Mouse (Mus musculus) embryo, embryonic 11.5 days (tissue): Measurements from ENCODE around the gene Rps21.

Experiments
- DNase-seq: peaks from one replicate; pipeline ENCODE4 v3.0.0-alpha.2; 2012; ENCODE audit warnings: low read depth, low spot score

Gene Rps21

DNA sequence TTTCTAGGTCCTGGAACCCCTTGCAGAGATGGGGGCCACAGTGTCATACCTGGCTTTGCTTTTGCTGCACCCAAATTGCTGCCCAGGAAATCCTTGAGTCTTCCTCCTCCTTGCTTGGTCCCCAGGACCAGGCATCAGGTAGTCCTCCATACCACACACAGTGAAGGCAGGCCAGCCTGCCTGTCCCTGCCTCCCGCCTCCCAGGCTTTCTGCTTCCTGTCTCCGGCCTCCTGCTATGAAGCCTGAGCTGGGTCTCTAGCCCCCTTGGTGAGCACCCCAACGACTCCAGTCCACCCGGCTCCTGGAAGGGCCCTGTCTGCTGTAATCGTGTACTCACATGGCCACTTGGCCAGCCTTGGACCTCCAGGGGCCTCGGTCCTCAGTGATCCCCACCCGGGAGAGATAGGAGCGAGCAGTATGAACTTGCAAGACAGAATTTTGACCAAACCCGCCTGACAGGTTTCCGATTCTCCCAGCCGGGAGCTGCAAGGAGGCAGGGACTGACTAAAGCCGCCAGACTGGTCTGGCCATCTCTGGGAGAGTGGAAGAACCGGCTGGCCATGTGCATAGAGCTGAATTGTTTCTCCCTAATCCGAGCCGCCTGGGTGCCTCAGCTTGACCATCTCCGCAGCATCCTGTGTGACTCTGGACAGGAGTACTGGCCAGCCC, 32.4 kb downstream of the Rps21 start, which contains the start of gene Rbbp8nl:
Gene Rbbp8nl, minus strand, starts transcription at position 440 of the 669 bp plus-strand sequence.
- DNase-seq, result no peak

DNA sequence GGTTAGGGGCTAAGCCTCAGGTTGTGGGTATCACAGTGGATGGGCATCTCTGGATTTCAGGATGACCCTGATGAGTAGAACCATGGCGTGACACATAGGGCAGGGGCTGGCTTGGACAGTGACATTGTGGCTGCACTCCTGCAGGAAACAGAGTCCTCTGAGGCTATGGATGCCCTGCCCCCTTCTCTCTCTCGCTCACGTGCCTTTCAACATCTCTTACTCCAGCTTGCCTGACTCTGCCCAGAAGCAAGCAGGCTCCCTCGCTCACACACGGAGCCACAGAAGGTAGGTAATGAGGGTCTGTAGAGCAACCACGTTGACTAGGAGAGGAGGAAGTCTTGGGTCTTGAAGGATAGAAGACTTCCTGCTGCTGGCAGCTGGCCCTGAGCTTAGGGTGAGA, 33.3 kb downstream of the Rps21 start:
- DNase-seq, result no peak

DNA sequence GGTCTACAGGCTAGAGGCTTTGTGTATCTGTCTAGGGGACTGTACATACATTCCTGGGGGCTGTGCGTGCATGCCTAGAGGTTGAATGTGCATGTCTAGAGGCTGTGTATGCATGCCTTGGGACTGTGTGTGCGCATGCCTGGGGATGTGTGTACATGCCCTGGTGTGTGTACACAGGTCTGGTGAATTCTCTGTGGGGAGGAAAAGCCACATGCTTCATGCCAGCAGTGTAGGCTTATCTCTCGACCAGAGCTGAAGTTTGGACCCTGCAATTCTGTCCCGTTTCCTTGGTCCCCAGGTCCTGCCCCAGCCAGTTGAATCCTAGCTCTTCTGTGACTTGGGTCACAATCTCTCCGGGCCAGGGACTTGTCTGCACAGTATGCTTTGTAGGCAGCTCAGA, 34.4 kb downstream of the Rps21 start:
- DNase-seq, result no peak

DNA sequence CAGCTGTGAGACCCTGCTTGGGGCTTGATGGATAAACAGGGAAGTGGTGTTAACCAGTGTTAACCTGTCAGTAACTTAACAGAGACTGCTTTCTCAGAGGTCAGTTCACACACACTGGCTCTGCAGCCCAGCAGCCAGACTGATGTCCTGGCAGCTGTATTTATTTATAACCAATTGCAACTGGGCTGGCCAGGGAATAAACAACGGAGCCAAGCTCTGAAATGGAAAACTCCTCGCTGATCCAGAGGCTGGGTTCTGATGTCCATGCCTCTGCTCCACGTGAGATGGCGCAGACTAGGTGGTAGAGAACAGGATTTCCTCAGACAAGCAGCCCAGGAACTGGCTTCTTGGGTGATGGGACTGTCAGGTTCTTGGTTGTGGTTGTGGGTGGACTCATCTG, 34.8 kb downstream of the Rps21 start:
- DNase-seq, result no peak

DNA sequence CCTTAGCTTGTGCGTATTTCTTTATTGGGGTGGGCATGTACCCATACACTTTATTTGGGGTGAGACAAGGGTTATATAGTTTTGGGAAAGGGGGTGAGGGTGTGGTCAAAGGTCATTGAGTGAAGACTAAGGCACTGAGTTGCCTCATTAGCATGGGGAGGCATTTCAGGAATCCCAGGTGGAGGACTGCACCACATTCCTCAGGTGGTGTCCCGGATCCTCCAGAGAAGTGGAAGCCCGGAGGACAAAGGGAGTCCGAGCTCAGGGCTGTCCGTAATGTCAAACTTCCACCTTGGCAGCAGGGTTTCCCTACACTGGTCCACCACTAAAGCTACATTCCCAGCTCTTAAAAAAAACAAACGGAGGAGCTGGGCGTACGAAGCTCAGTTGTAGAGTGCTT, 35.7 kb downstream of the Rps21 start:
- DNase-seq, result no peak

DNA sequence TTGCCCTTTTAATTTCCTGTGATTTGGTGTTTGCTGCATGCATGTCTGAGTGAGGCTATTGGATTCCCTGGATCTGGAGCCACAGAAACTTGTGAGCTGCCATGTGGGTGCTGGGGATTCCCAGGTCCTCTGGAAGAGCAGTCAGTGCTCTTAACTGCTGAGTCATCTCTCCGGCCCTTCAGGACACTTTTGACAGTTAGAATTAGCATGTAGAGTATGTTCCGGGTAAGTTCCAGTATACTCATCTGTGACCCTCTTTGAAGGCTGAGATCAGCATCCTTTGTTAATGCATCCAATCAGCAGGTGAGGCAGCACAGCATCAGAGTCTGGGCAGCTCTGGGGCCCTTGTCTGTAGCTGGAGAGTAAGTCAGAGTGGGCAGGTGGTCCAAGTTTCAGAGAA, 43.1 kb downstream of the Rps21 start:
- no peak for DNase-seq

DNA sequence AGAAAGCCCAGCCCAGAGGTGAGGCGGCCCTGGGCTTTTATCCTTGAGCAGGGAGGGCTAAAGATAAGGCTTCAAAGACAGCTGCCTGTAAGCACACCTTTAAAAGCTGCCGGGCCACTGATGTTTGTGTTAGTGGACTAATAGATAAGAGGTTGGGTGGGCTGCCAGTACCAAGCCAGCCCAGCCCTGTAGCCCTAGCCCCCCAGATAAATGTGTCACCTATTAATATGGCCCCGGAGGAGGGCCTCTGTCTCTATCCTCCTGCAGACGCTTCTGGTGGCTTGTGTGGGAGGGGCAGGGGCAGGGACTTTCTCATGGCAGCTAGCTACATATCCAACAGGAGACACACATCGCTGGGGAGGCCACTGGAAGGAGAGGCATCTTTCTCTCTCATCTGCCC, 43.6 kb downstream of the Rps21 start:
- DNase-seq, result no peak

DNA sequence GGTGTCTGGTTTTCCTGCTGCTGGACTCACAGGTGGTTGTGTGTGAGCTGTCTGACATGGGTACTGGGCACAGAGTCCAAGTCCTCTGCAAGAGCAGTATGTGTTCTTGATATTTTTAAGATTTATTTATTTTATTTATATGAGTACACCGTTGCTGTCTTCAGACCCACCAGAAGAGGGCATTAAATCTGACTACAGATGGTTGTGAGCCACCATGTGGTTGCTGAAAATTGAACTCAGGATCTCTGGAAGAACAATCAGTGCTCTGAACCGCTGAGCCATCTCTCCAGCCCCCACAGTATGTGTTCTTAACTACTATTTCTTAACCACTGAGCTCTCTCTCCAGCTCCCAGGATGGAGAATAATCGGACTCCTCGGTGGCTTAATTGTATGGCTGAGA, 45.0 kb downstream of the Rps21 start:
- DNase-seq, result no peak

DNA sequence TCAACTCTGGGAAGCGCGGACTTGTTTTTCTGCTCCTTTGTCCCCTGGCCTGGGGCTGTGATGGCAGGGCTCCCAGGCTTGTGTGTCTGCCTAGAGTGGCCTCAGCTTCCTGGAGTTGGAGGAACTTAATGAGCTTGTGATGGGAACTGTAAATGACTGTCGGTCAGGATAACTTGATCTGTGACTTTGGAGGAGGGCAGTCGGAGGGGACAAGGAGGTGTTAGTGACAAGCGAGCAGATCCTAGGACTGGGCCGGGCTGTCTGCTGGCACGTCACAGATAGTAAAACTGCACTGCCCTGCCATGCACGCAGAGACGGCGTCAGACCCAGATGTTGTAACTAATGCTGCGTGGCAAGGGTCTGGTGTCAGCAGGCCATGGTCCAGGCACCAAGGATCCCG, 46.3 kb downstream of the Rps21 start:
- DNase-seq, result no peak

DNA sequence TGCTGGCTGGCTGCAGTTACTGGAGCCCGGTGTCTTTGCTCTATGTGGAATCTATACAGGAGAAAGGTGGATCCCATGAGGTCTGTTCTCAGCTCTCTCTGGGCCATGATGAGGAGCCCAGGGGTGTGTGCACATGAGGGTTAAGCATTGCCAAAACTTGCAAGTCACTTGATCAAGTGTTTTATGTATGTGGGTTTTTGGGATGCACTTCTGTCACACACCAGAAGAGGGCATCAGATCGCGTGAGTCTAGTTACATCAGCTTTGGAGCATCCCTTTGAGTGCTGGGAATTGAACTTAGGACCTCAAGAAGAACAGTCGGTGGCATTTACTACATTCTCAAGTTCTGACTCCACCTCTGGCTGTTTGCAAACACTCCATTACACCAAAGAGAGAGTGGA, 47.4 kb downstream of the Rps21 start:
- no peak for DNase-seq

DNA sequence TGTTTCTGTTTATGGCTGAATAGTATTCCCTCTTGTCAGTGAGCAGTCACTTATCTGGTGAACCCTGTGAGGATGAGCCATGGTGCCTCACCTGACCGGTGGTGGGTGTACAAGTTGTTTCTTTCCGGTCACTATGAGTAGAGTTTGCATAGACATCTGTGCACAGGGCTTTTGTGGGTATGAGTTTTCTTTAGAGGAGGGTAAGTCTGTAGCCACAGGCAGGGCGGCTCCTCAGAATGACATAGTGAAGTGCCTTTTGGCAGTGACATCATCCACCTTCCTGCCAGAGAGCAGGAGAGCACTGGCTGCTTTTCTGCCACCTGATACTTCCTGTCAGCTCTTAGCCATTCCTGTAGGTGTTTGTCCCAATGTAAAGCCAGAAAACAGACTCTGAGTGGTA, 48.3 kb downstream of the Rps21 start:
- DNase-seq, result no peak

DNA sequence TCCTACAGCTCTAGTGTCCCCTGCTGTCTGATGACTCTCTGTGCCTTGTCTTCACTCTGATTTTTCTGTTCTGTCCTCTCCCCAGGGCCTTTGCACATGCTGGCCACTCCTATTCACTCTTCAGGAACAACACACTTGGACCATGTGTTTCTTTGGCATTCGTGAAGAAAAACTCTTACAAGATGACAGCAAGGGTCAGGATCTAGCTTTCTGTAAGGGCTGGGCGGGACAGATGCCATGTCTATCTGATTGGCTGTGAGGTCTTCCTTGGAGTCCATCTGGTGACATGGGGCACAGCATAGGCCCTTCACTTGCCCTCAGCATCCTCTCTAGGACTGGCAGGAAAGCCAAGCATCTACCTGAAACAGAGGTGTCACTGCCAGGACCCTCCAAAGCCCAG, 48.8 kb downstream of the Rps21 start:
- no peak for DNase-seq

DNA sequence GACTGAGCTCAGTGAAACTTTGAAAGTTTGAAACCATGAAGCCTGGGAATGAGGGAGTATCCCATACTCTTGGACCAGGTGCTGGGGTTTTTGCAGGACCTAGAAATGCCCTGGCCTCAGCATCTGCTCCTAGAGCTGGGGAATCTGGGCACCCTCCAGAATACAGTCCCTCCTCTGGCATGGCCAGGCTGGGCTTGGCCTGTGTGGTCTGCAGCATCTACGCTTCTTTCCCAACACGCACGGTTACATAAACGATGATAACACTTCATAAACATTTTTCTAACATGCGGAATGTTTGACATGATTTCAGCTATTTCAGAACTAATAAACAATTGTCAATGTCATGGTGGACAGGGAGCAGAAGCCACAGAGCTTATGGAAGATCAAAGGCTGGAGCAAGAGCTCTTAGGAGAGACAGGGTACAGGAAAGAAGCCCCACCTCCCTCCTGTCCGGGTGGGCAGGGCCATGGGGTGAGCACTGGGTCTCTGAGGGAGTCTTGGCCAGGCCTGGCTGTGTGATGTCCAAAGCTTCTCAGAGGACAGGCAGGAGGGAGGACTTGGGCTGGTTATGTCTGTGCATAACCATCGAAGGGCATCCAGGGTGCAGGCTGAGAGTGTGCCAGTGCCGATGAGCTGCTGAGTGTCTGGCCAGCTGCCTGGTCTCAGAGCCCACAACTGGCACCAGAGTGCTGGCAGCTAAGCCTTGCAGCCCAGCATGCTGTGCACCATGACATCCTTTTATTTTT, 49.4 kb downstream of the Rps21 start:
- no peak for DNase-seq

DNA sequence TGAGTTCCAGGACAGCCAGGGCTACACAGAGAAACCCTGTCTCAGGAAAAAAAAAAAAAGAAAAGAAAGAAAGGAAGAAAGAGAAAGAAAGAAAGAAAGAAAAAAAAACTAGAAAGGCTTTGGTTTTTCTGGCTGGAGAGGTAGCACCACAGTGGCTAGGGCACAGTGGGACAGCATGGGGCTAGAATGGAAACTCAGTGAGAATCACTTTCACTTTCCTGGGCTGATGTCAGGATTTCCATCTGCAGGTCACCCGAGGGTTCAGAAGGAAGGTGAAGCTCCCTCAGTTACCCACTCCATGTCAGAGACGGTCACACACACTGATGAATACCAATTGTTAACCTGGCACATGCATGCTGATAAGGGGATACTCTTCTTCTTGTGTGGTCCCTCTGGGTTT, 50.5 kb downstream of the Rps21 start:
- no peak for DNase-seq
